Mouse (Mus musculus) midbrain, postnatal 0 days (tissue): Measurements from ENCODE around the gene Mfn2. TPM values are rescaled to one million over a fixed set of nuclear protein-coding genes. Genes with fewer than 3 reads are reported as not detected.
"Not testable (repeated sequence)": the region's sequence is repeated elsewhere in the genome, so short reads cannot be mapped to it uniquely, and the experiment has no call there.

Source experiments
- ATAC-seq: fragments of 200-750 bp; cut with Nextera tagmentation; 2 replicates; pipeline ENCODE4 v1.8.0; 2017; ENCODE audit warnings: moderate number of reproducible peaks, mild to moderate bottlenecking, moderate TSS enrichment, moderate library complexity; ENCODE audit not compliant: low FRiP score
- DNase-seq: peaks from one replicate; pipeline ENCODE4 v3.0.0-alpha.2; 2015; ENCODE audit warnings: low spot score
- H3K27ac ChIP-seq: fragments of 300-500 bp; sonication (generic); 2 replicates; pipeline ENCODE4 v1.5.1; 2014; ENCODE audit warnings: low read depth, mild to moderate bottlenecking, low read length, mixed read lengths
- H3K27me3 ChIP-seq: fragments of 300-500 bp; sonication (generic); 2 replicates; pipeline ENCODE4 v1.6.1; 2014; ENCODE audit warnings: low read length, control low read depth, mixed read lengths; ENCODE audit not compliant: insufficient read depth
- H3K36me3 ChIP-seq: fragments of 300-500 bp; sonication (generic); 2 replicates; pipeline ENCODE4 v1.6.1; 2014; ENCODE audit warnings: low read length, control low read depth, mixed read lengths; ENCODE audit not compliant: insufficient read depth
- H3K4me1 ChIP-seq: fragments of 300-500 bp; sonication (generic); 2 replicates; pipeline ENCODE4 v1.6.1; 2014; ENCODE audit warnings: mild to moderate bottlenecking, control low read depth, antibody characterized with exemption, low read length, mixed read lengths; ENCODE audit not compliant: insufficient read depth
- H3K4me2 ChIP-seq: fragments of 300-500 bp; sonication (generic); 2 replicates; pipeline ENCODE4 v1.6.1; 2014; ENCODE audit warnings: low read depth, mild to moderate bottlenecking, low read length, mixed read lengths; ENCODE audit not compliant: poor library complexity, severe bottlenecking
- H3K4me3 ChIP-seq: fragments of 300-500 bp; sonication (generic); 2 replicates; pipeline ENCODE4 v1.5.1; 2014; ENCODE audit warnings: low read depth, mild to moderate bottlenecking, low read length, moderate library complexity
- H3K9ac ChIP-seq: fragments of 300-500 bp; sonication (generic); replicated peaks from 2 replicates; pipeline ENCODE4 v1.6.1; 2014; ENCODE audit warnings: mild to moderate bottlenecking, low read length, moderate library complexity, mixed read lengths; ENCODE audit not compliant: poor library complexity, severe bottlenecking
- H3K9me3 ChIP-seq: fragments of 300-500 bp; sonication (generic); 2 replicates; pipeline ENCODE4 v1.6.1; 2016; ENCODE audit warnings: low read length, control low read depth
- CTCF ChIP-seq: IDR thresholded peaks from 2 replicates; pipeline ENCODE4 v1.5.1; 2016; ENCODE audit warnings: antibody characterized with exemption, mild to moderate bottlenecking
- WGBS: fragments of 180-500 bp; shearing (Covaris S2); extraction: QIAGEN DNeasy Blood & Tissue Kit; methylation state at CpG from one replicate; pipeline ENCODE4 v1.1.7; 2014; 5-methylcytosine and 5-hydroxymethylcytosine counted together
- polyA plus RNA-seq: library from polyadenylated mRNA; unstranded; fragments of >200 nt; fragmentation: Nextera tagmentation; extraction: Ambion mirVana; gene quantifications from 2 replicates; pipeline ENCODE4 v1.2.1, GENCODE M21; 2015
- total RNA-seq: library from RNA; depleted of rRNA; stranded (reverse); fragments of >200 nt; gene quantifications from 2 replicates; pipeline ENCODE4 v1.2.3, GENCODE M21; 2014

Mfn2 gene
- total and polyA plus RNA-seq, 2 experiments from 2014 or later = 92.3 to 96.9 TPM

- no peak for TF ChIP-seq CTCF
- ATAC-seq (no peak), DNase-seq (no peak)
- Histone ChIP-seq H3K4me1 (no peaks in the 10 kb centered on the region), H3K9me3 (no peaks in the 10 kb centered on the region), H3K9ac (no peak overlapping the region), H3K27me3 (no peaks in the 10 kb centered on the region), H3K4me3 (no peak overlapping the region), H3K27ac (no peak overlapping the region), H3K36me3 (peaks cover 75% of the 10 kb centered on the region), H3K4me2 (no peak overlapping the region)
- WGBS = 91% methylated on average over 4 of the region's 4 CpGs
These were observed 28.5 kb downstream of the Mfn2 start for GRCm38 (mm10) chr4:147875852-147876575.

- peak overlapping the region; percentile 53 for H3K4me3 ChIP-seq
- ATAC-seq (no peak), DNase-seq (no peak)
- no peaks in the 10 kb centered on the region for H3K27me3 ChIP-seq
- peak overlapping the region; percentile 18; the same call in 1 of the 2 replicates for H3K27ac ChIP-seq
- no peaks in the 10 kb centered on the region for H3K9me3 ChIP-seq
- H3K9ac ChIP-seq = peak overlapping the region; percentile 51
- 13% methylated on average over 5 of the region's 5 CpGs for WGBS
- H3K4me1 ChIP-seq = peaks cover 8% of the 10 kb centered on the region; the same call in 1 of the 2 replicates
- TF ChIP-seq CTCF = no peak
- H3K36me3 ChIP-seq = peaks cover 24% of the 10 kb centered on the region
- H3K4me2 ChIP-seq = peak overlapping the region; percentile 76
These were observed 35.3 kb downstream of the Mfn2 start for GRCm38 (mm10) chr4:147869238-147869637.

DNA sequence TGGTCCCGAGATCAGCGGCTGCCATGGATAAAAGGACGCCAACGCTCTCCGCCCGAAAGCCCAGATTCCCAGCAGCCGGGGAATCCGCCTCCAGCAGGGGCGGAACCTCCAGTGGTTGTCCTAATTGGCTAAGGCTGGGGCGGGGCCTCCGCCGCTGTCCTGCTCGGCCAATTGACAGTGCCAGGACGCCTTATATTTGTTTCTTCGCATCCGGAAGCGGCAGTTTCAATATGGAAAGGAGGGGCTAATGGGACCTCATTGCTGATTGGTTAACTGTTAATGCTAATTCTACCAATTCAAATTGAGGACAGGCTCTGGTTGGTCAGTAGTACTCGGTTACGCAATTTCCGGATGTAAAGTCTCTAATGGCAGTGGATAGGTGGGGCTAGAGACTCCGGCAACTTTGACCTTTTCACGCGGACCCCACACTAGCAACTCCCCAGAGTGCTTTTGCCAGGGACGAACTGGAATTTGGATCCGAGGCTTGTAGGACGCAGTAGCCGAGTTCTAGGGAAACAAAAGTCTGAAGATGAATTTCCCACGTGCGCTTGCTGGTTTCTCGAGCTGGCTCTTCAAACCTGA is 36.0 kb downstream of the Mfn2 start, which contains the start of the genes Miip and Fv1:
Miip (minus strand) TSS at position 367 of the 582 bp plus-strand sequence.
Fv1 (plus strand) TSS at position 530 of the 582 bp plus-strand sequence.
- Histone ChIP-seq H3K36me3 (peaks cover 17% of the 10 kb centered on the region; the same call in 1 of the 2 replicates), H3K4me3 (peak within 1 kb of the TSS; percentile 53), H3K27ac (peak within 1 kb of the TSS; percentile 80), H3K9me3 (no peaks in the 10 kb centered on the region), H3K4me2 (peak within 1 kb of the TSS; percentile 76), H3K4me1 (peaks cover 8% of the 10 kb centered on the region; the same call in 1 of the 2 replicates), H3K9ac (peak within 1 kb of the TSS; percentile 54), H3K27me3 (no peaks in the 10 kb centered on the region)
- under 1% methylated on average over 30 of the region's 30 CpGs for WGBS
- ATAC-seq = peak; percentile 97
- no peak; the same call in 1 of the 2 replicates for TF ChIP-seq CTCF
- peak; percentile 99 for DNase-seq

GRCm38 (mm10) chr4:147867563-147868449 is 36.7 kb downstream of the Mfn2 start:
- no peaks in the 10 kb centered on the region for H3K27me3 ChIP-seq
- ATAC-seq (peak; percentile 75), DNase-seq (peak; percentile 51)
- TF ChIP-seq CTCF = peak; percentile 47
- H3K27ac ChIP-seq = peak overlapping the region; percentile 80
- H3K9me3 ChIP-seq = no peaks in the 10 kb centered on the region
- H3K9ac ChIP-seq = peak overlapping the region; percentile 54
- peak overlapping the region; percentile 51 for H3K4me2 ChIP-seq
- H3K36me3 ChIP-seq = peaks cover 18% of the 10 kb centered on the region; the same call in 1 of the 2 replicates
- H3K4me1 ChIP-seq = peaks cover 8% of the 10 kb centered on the region; the same call in 1 of the 2 replicates
- H3K4me3 ChIP-seq = peak overlapping the region; percentile 53
- 7% methylated on average over 22 of the region's 22 CpGs for WGBS

DNA sequence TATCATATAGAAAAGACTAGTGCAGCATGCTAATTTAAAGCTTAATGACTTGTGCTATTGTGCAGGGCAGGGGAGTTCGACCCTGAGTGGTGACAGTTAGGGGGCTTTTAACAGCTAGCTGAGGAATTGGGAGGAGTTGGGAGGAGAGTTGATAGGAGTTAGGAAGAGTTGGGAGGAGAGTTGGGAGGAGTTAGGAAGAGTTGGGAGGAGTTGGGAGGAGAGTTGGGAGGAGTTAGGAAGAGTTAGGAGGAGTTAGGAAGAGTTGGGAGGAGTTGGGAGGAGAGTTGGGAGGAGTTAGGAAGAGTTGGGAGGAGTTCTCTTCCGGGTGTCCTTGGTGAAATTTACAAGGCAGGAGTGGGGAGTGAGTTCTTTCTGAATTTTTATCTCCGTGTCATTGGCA is 37.7 kb downstream of the Mfn2 start:
- H3K27me3 ChIP-seq, H3K4me3 ChIP-seq, H3K4me1 ChIP-seq, H3K9ac ChIP-seq, H3K27ac ChIP-seq, ATAC-seq, DNase-seq, H3K4me2 ChIP-seq, H3K9me3 ChIP-seq: not testable (repeated sequence)
- WGBS = 60% methylated on average over 3 of the region's 3 CpGs
- peaks cover 20% of the 10 kb centered on the region for H3K36me3 ChIP-seq
